Mouse (Mus musculus) CH12.LX (cell line): ENCODE results near the gene Icmt.

ENCODE experiments used
- CHD1 ChIP-seq: IDR thresholded peaks from 2 replicates; pipeline ENCODE4 v1.6.1; 2012; ENCODE audit warnings: low read depth, low read length, improper control_type of control experiment, inconsistent platforms
- CTCF ChIP-seq, 2 experiments: IDR thresholded peaks in 1 of 2; conservative IDR thresholded peaks in 1 of 2; 2 replicates each; pipeline ENCODE4 v1.5.1; 2011 to 2012; ENCODE audit warnings: low read depth in 2 of 2, low read length in 2 of 2, improper control_type of control experiment in 1 of 2, inconsistent platforms in 1 of 2, mild to moderate bottlenecking in 1 of 2, moderate library complexity in 1 of 2
- E2F4 ChIP-seq: IDR thresholded peaks from 2 replicates; pipeline ENCODE4 v1.6.1; 2011; ENCODE audit warnings: low read depth, low read length, improper control_type of control experiment; ENCODE audit not compliant: insufficient replicate concordance
- JUND ChIP-seq: conservative IDR thresholded peaks from 2 replicates; pipeline ENCODE4 v1.6.1; 2011; ENCODE audit warnings: low read depth, low read length, improper control_type of control experiment
- MAX ChIP-seq: IDR thresholded peaks from 2 replicates; pipeline ENCODE4 v1.6.1; 2011; ENCODE audit warnings: low read length, improper control_type of control experiment
- MYC ChIP-seq: IDR thresholded peaks from 2 replicates; pipeline ENCODE4 v1.6.1; 2011; ENCODE audit warnings: low read depth, mild to moderate bottlenecking, improper control_type of control experiment, low read length
- POLR2A ChIP-seq: IDR thresholded peaks from 2 replicates; pipeline ENCODE4 v1.6.1; 2011; ENCODE audit warnings: low read depth, mild to moderate bottlenecking, improper control_type of control experiment, low read length
- ZMIZ1 ChIP-seq: IDR thresholded peaks from 2 replicates; pipeline ENCODE4 v1.6.1; 2012; ENCODE audit warnings: low read depth, mild to moderate bottlenecking, inconsistent platforms, low read length, improper control_type of control experiment

GRCm38 (mm10) chr4:152324641-152325562, 27.9 kb downstream of the Icmt start:
- no peak for TF ChIP-seq POLR2A
- no peak for TF ChIP-seq ZMIZ1
- TF ChIP-seq MYC: no peak
- no peak for TF ChIP-seq CTCF (conservative IDR thresholded peaks at IDR 0.05 in 1 of 2, IDR thresholded peaks at IDR 0.05 in 1 of 2; ENCODE audit: low read depth in 2 of 2, low read length in 2 of 2)
- no peak for TF ChIP-seq CHD1
- no peak for TF ChIP-seq MAX
- TF ChIP-seq JUND: no peak
- TF ChIP-seq E2F4: no peak
